Mouse (Mus musculus) cortical plate, adult 2 months (tissue): ENCODE measurements around the gene Dcaf5.

Experiments used
- CTCF ChIP-seq: fragments of 200-500 bp; IDR thresholded peaks from 2 replicates; pipeline ENCODE4 v1.5.1; 2011; ENCODE audit warnings: mild to moderate bottlenecking, control low read depth, low read length; ENCODE audit not compliant: insufficient read depth; ENCODE audit errors: extremely low read depth
- POLR2A ChIP-seq: fragments of 200-500 bp; IDR thresholded peaks from 2 replicates; pipeline ENCODE4 v1.6.1; 2011; ENCODE audit warnings: mild to moderate bottlenecking, low read length, control low read depth; ENCODE audit not compliant: insufficient read depth; ENCODE audit errors: extremely low read depth

DNA sequence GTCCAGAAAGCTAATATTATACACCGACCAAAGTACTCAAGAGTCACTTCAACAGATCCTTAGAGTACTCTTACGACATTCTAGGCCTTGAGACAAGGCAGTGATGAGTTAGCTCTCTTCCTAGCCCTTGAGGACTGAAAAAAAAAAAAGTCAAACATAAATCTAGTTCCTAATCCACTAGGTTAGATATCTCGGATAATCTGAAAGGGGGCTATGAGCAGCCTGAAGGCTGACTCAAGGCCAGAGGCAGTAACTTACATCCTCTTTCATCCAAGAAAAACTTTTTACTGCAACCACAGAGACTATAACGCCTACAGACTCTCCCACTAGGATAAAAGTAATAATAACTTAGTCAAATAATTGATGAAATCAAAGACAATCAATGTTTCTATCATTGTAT lies 60.7 kb downstream of the Dcaf5 start:
- TF ChIP-seq POLR2A (no peak), CTCF (no peak)
